Mouse (Mus musculus) 3T3-L1 (cell line): Measurements from ENCODE around the gene Hlf.

Experiments
- DNase-seq: peaks from one replicate; pipeline ENCODE4 v3.0.0-alpha.2; 2015; ENCODE audit warnings: low read depth, low spot score

Hlf gene

GRCm38 (mm10) chr11:90340836-90341235 lies 49.9 kb downstream of the Hlf start:
- DNase-seq, result no peak

DNA sequence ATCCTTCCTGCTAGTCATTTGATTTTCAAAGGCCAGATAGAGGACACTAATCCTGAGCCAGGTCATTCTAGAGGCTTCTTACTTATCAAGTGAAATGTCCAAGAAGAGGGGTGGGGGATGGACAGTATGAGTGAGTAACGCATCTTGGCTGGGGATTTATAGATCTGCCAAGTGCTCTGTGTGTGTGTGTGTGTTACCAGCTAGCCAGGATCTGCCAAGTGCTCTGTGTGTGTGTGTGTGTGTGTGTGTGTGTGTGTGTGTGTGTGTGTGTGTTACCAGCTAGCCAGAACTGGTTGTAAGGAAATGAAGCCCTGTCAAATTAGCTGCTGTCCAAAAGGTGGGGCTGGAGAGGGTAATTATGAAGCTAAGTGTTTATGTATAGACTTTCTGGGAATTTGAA lies 55.9 kb downstream of the Hlf start:
- DNase-seq, result peak; percentile 22

DNA sequence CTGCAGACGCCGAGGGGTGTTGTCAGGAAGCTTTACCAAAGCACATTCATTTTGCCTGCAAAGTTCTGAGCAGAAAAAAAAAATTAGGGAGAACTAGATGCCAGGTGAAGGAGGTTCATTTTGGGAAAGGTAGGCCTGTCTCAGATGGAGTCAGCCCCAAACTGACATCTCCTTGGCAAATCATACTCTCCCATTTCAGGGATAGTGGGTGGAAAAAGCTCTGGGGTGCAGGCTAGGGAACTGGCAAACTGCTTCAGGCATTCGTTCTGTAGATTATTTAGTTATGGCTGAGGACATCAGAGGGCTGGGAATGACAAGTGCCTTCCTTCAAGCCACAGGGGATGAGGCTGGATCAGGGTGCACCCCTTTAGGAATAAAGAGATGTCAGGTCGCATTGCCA lies 58.0 kb downstream of the Hlf start:
- DNase-seq, result no peak

- DNase-seq, result peak; percentile 39
Measured at GRCm38 (mm10) chr11:90330202-90330694, 60.4 kb downstream of the Hlf start.

DNA sequence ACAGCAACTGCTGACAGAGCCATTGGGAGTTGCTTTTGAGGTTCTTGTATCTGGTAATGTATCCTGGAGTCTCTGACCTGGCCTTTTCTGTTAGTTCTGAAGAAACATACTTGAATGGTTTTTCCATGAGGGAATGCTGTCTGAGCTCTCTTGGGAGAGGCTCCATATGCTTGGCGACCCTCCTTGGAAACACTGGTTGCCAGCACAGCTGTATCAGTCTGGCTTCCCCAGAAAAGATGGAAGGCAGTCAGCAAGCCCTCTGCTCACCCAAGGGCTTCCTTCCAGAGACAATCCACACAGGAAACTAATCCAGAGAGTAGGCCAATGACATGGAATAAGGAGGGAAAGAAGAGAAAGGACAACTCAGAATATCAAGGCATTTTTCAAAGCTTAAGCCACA lies 63.9 kb downstream of the Hlf start:
- no peak for DNase-seq

DNA sequence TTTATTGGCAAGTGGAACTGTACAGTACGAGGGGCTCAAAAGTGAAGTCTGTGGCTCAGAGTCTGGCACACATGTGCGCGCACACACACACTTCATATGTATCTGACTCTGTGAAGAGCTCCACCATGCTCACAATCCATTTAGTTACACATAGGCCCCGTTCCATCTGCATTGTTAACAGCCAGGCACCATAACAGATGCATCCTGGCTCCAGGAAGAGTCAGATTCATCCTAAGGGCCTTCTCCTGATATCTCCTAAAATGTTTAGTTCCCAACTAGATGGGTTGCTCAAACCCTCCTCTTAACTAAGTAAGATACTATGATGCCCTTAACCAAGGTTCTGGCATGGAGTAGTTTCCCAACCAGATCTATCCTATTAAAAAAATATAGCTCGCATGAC lies 64.5 kb downstream of the Hlf start:
- DNase-seq, result no peak

- DNase-seq, result no peak
Measured at GRCm38 (mm10) chr11:90324597-90324996, 66.1 kb downstream of the Hlf start.

DNA sequence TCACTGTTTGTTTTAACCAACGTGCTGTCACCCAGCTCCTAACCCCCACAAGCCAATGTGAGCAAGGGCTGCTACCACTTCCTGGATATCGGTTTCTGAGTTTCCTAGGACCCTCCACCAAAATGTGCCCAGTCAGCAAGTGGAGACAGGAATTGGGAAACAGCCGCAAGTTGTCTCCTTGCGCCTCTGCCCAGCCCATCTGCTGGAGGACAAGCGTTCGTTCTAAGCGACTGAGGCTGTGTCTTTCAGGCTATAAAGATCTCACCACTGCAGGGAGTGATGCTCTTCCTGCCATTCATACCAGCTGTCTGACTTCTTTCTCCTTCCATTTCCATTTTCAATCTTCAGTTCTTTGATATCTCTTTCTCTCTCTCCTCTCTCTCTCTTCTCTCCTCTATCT lies 69.8 kb downstream of the Hlf start:
- DNase-seq, result no peak

- DNase-seq, result peak; percentile 74
Measured at GRCm38 (mm10) chr11:90317482-90317881, 73.2 kb downstream of the Hlf start.

GRCm38 (mm10) chr11:90314606-90315005 lies 76.1 kb downstream of the Hlf start:
- DNase-seq, result no peak

GRCm38 (mm10) chr11:90306993-90307392 lies 83.7 kb downstream of the Hlf start:
- DNase-seq, result peak; percentile 63

GRCm38 (mm10) chr11:90306067-90306466 lies 84.6 kb downstream of the Hlf start:
- DNase-seq, result no peak

- no peak for DNase-seq
Measured at GRCm38 (mm10) chr11:90294622-90295021, 96.1 kb downstream of the Hlf start.

DNA sequence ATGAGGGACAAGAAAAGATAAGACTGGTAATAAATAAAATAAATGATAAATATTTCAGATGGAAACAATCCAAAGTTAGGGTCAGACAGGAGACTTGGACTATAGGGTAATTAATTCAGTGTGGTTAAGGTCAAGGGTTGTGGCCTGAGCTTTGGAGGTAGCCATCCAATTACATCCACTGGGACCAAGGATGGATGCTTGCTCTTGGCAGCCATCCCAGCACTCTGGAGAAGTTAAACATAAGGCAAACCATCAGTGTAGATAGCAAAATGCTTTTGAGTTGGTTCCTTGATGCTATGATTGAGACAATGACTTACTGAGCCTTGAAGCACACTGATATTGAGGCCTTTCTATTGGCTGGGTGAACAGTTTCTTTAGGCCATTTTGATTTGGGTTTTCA lies 97.9 kb downstream of the Hlf start:
- no peak for DNase-seq

DNA sequence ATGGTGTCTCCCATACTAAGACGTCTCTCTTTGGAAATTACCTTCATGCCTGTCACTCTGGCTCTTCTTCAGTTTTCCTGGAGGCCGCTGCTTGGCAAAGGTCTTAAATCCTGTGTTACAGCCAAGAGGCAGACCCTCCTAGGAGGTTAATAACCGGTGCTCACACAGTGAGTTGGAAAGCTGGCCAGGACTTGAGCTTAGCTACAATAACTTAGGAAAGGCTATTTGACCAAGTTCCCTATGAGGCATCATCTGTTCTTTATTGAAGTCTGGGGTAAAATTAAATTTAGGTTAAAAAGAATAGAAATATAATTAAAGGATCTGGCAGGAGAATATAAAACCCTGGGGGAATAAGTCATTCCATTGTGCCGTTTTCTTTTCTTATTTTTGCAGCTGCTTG lies 99.5 kb downstream of the Hlf start:
- no peak for DNase-seq

DNA sequence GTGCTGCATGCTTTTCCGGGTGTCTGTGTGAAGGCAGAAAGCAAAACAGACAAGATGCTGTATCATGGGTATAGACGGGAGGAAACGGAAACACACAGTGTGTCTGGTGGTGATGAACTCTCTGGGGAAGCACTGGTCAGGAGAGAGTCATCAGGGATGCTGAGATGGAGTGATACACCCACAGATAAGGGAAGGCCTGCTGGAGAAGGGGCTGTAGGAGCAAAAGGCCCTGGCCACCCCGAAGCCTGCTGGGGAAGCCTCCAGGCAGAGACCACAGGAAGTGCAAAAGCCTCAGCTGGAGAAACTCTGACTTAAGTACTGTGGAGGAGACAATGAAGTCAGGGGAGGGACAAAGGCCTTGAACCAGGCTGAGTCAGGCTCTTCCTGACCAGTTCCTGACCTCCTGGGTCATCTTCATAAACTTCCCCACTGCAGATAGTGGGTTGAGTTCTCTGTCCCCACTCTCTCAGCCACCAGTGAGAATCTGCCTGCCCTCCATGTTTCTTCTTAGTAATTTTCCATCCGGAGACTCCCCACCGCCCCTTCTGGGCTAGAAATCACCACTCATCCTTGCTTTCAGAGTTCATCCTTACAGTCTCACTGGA lies 104.0 kb downstream of the Hlf start:
- peak; percentile 15 for DNase-seq
